Mouse (Mus musculus): ENCODE measurements at regions not wholly inside any gene's neighbourhood (a gene's known extent, or its start where the extent isn't known, plus 50 kb on each side); places are given as distances from the start of the nearest gene placed in this dataset.

DNA sequence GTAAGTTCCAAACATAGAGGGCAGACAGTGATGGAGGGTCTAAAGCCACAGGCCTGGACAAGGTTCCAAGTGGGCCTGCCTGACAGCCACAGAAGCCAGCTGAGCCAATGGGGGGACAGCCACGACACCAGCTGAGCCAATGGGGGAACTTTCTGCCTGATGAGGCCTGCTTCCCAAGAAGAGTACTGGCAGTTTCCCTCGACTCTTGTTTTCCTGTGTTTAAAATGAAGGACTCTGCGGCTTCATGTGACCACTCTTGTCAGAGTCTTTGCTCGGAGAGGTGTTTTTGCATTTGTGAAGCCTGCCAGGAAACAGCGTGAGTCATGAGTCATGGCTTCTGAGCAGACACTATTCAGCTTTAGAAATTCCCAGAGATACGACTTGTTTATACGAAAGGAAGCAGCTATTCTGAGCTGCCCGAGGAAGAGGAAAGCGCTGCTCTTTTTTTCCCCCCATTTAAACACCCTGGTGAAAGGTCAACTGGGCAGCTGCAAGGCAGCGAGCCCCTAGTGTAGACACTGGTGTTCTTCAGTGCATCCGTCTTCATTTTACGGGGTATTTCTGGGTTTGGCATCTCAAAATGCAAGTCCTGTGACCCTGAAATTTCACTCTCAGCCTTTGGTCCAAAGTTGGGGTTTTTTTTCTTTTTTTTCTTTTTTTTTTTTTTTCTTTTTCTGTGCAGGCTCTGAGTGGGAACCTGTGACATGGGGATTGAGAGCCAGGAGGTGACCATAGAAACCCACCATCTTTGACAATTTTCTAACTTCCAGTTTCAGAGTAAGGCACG is 183.5 kb upstream of the Klf7 start:
- Histone ChIP-seq H3K4me3 (ENCODE audit: low read depth, low read length) (no peak overlapping the region), H3K9me3 (ENCODE audit: control insufficient read depth, low read length) (no peaks in the 10 kb centered on the region), H3K27ac (ENCODE audit: low read depth, low read length) (peak overlapping the region; percentile 34; the same call in 1 of the 2 replicates), H3K36me3 (ENCODE audit: control insufficient read depth, insufficient read depth, low read length) (no peaks in the 10 kb centered on the region), H3K9ac (ENCODE audit: low read length) (no peak overlapping the region), H3K4me2 (ENCODE audit: low read depth) (no peak overlapping the region), H3K27me3 (ENCODE audit: control insufficient read depth, insufficient read depth, low read length) (no peaks in the 10 kb centered on the region), H3K4me1 (ENCODE audit: control insufficient read depth, insufficient read depth, low read length) (0 out of 2 replicates have a peak, but pooled peaks cover 4% of the 10 kb centered on the region)
- 43% methylated on average over 13 of the region's 13 CpGs for WGBS
- ATAC-seq (ENCODE audit: insufficient read depth, low FRiP score, low TSS enrichment) (peak; percentile 58; the same call in 1 of the 2 replicates), DNase-seq (ENCODE audit: low spot score) (peak; percentile 44)

GRCm38 (mm10) chr1:64302833-64303358 is 180.8 kb upstream of the Klf7 start:
- Histone ChIP-seq H3K4me1 (ENCODE audit: control insufficient read depth, insufficient read depth, low read length) (0 out of 2 replicates have a peak, but pooled peaks cover 4% of the 10 kb centered on the region), H3K36me3 (ENCODE audit: control insufficient read depth, insufficient read depth, low read length) (no peaks in the 10 kb centered on the region), H3K4me2 (ENCODE audit: low read depth) (0 out of 2 replicates have a peak overlapping the region, but pooled peaks have one; percentile 8), H3K4me3 (ENCODE audit: low read depth, low read length) (no peak overlapping the region), H3K27me3 (ENCODE audit: control insufficient read depth, insufficient read depth, low read length) (no peaks in the 10 kb centered on the region), H3K9ac (ENCODE audit: low read length) (no peak overlapping the region), H3K27ac (ENCODE audit: low read depth, low read length) (no peak overlapping the region), H3K9me3 (ENCODE audit: control insufficient read depth, low read length) (no peaks in the 10 kb centered on the region)
- DNase-seq (ENCODE audit: low spot score) (peak; percentile 28), ATAC-seq (ENCODE audit: insufficient read depth, low FRiP score, low TSS enrichment) (no peak)
- WGBS = 31% methylated on average over 9 of the region's 10 CpGs

GRCm38 (mm10) chr1:64301530-64302061 is 179.5 kb upstream of the Klf7 start:
- no peak for ATAC-seq (ENCODE audit: insufficient read depth, low FRiP score, low TSS enrichment)

DNA sequence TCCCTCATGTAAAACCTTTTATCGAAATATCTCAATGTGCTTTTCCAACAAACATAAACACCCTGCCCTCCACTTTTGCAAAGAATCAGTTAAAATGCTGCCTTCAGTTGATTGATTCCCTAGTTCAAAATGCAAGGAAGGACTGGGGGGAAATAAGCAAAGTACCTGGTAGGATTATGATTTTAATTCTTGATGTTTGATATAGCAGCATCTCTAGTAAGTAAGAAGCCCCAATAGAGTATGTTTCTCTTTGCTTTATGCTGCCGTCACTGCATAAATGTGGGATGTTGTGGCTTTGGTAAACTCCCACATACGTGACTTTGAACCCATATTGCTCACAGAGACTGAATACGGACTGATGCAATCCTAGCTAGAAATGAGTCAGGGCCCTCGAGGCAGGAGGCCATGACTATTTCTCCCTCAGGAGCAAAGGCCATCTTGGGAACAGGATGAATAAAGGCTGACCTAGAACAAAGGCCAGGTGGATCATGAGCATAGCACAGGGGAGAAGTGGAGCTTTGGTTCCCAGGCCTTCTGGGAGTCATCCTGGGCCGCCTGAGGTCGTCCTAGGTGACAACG is 179.0 kb upstream of the Klf7 start:
- no peak overlapping the region for H3K27ac ChIP-seq (ENCODE audit: low read depth, low read length)
- H3K9me3 ChIP-seq (ENCODE audit: control insufficient read depth, low read length) = no peaks in the 10 kb centered on the region
- H3K9ac ChIP-seq (ENCODE audit: low read length) = no peak overlapping the region
- ATAC-seq (ENCODE audit: insufficient read depth, low FRiP score, low TSS enrichment) (no peak), DNase-seq (ENCODE audit: low spot score) (no peak)
- 87% methylated on average over 8 of the region's 8 CpGs for WGBS
- no peaks in the 10 kb centered on the region for H3K36me3 ChIP-seq (ENCODE audit: control insufficient read depth, insufficient read depth, low read length)
- no peaks in the 10 kb centered on the region for H3K27me3 ChIP-seq (ENCODE audit: control insufficient read depth, insufficient read depth, low read length)
- H3K4me2 ChIP-seq (ENCODE audit: low read depth) = no peak overlapping the region
- H3K4me3 ChIP-seq (ENCODE audit: low read depth, low read length) = no peak overlapping the region
- H3K4me1 ChIP-seq (ENCODE audit: control insufficient read depth, insufficient read depth, low read length) = 0 out of 2 replicates have a peak, but pooled peaks cover 4% of the 10 kb centered on the region

More at GRCm38 (mm10) chr1:64301530-64302061, 179.5 kb upstream of the Klf7 start:
- no peak overlapping the region for H3K4me3 ChIP-seq (ENCODE audit: low read depth, low read length)
- H3K4me2 ChIP-seq (ENCODE audit: low read depth) = no peak overlapping the region
- no peak overlapping the region for H3K27ac ChIP-seq (ENCODE audit: low read depth, low read length)
- 0 out of 2 replicates have a peak, but pooled peaks cover 4% of the 10 kb centered on the region for H3K4me1 ChIP-seq (ENCODE audit: control insufficient read depth, insufficient read depth, low read length)
- no peaks in the 10 kb centered on the region for H3K9me3 ChIP-seq (ENCODE audit: control insufficient read depth, low read length)
- DNase-seq (ENCODE audit: low spot score) = no peak
- no peak overlapping the region for H3K9ac ChIP-seq (ENCODE audit: low read length)
- H3K27me3 ChIP-seq (ENCODE audit: control insufficient read depth, insufficient read depth, low read length) = no peaks in the 10 kb centered on the region
- 71% methylated on average over 6 of the region's 6 CpGs for WGBS
- no peaks in the 10 kb centered on the region for H3K36me3 ChIP-seq (ENCODE audit: control insufficient read depth, insufficient read depth, low read length)

DNA sequence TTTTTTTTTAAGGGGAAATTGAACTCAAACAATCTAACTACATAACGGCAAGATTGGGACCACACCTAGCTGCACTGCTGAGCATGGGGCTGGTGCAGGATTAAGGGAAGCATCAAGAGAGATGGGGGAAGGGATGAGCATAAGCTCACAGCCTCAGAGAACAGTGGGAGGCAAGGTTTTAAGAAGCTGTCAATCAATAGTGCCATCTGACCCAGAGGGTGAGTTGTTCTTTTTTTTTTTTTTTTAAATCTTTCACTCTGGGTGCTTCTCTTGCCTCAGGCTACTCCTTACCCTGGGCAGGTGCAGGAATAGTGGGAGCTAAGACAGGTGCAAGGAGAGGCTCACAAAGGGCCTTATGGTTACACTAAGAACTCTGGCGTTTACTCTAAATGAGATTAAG is 176.9 kb upstream of the Klf7 start:
- DNase-seq (ENCODE audit: low spot score) = no peak
- no peaks in the 10 kb centered on the region for H3K27me3 ChIP-seq (ENCODE audit: control insufficient read depth, insufficient read depth, low read length)
- H3K9me3 ChIP-seq (ENCODE audit: control insufficient read depth, low read length) = no peaks in the 10 kb centered on the region
- H3K9ac ChIP-seq (ENCODE audit: low read length) = no peak overlapping the region
- no peaks in the 10 kb centered on the region for H3K36me3 ChIP-seq (ENCODE audit: control insufficient read depth, insufficient read depth, low read length)
- WGBS = 64% methylated on average over 2 of the region's 2 CpGs
- no peak for ATAC-seq (ENCODE audit: insufficient read depth, low FRiP score, low TSS enrichment)
- H3K27ac ChIP-seq (ENCODE audit: low read depth, low read length) = no peak overlapping the region
- no peak overlapping the region for H3K4me2 ChIP-seq (ENCODE audit: low read depth)
- H3K4me1 ChIP-seq (ENCODE audit: control insufficient read depth, insufficient read depth, low read length) = no peaks in the 10 kb centered on the region
- H3K4me3 ChIP-seq (ENCODE audit: low read depth, low read length) = no peak overlapping the region

- H3K9me3 ChIP-seq (ENCODE audit: control insufficient read depth, low read length) = no peaks in the 10 kb centered on the region
- no peaks in the 10 kb centered on the region for H3K4me1 ChIP-seq (ENCODE audit: control insufficient read depth, insufficient read depth, low read length)
- H3K27me3 ChIP-seq (ENCODE audit: control insufficient read depth, insufficient read depth, low read length) = no peaks in the 10 kb centered on the region
- ATAC-seq (ENCODE audit: insufficient read depth, low FRiP score, low TSS enrichment) = no peak
- no peak overlapping the region for H3K9ac ChIP-seq (ENCODE audit: low read length)
- no peak for DNase-seq (ENCODE audit: low spot score)
- H3K4me3 ChIP-seq (ENCODE audit: low read depth, low read length) = no peak overlapping the region
- WGBS = 88% methylated on average over 14 of the region's 14 CpGs
- no peak overlapping the region for H3K4me2 ChIP-seq (ENCODE audit: low read depth)
- no peak overlapping the region for H3K27ac ChIP-seq (ENCODE audit: low read depth, low read length)
- H3K36me3 ChIP-seq (ENCODE audit: control insufficient read depth, insufficient read depth, low read length) = no peaks in the 10 kb centered on the region
Measured at GRCm38 (mm10) chr1:64298188-64298587, 176.1 kb upstream of the Klf7 start.

GRCm38 (mm10) chr1:64297343-64297742 is 175.3 kb upstream of the Klf7 start:
- H3K9me3 ChIP-seq (ENCODE audit: control insufficient read depth, low read length) = no peaks in the 10 kb centered on the region
- no peak overlapping the region for H3K9ac ChIP-seq (ENCODE audit: low read length)
- H3K4me3 ChIP-seq (ENCODE audit: low read depth, low read length) = no peak overlapping the region
- H3K27me3 ChIP-seq (ENCODE audit: control insufficient read depth, insufficient read depth, low read length) = no peaks in the 10 kb centered on the region
- ATAC-seq (ENCODE audit: insufficient read depth, low FRiP score, low TSS enrichment) = no peak
- 87% methylated on average over 5 of the region's 5 CpGs for WGBS
- no peak overlapping the region for H3K27ac ChIP-seq (ENCODE audit: low read depth, low read length)
- no peaks in the 10 kb centered on the region for H3K36me3 ChIP-seq (ENCODE audit: control insufficient read depth, insufficient read depth, low read length)
- H3K4me1 ChIP-seq (ENCODE audit: control insufficient read depth, insufficient read depth, low read length) = no peaks in the 10 kb centered on the region
- no peak overlapping the region for H3K4me2 ChIP-seq (ENCODE audit: low read depth)
- no peak for DNase-seq (ENCODE audit: low spot score)

GRCm38 (mm10) chr1:64295512-64295945 is 173.4 kb upstream of the Klf7 start:
- DNase-seq (ENCODE audit: low spot score) (no peak), ATAC-seq (ENCODE audit: insufficient read depth, low FRiP score, low TSS enrichment) (no peak)
- Histone ChIP-seq H3K4me3 (ENCODE audit: low read depth, low read length) (no peak overlapping the region), H3K4me1 (ENCODE audit: control insufficient read depth, insufficient read depth, low read length) (no peaks in the 10 kb centered on the region), H3K9me3 (ENCODE audit: control insufficient read depth, low read length) (no peaks in the 10 kb centered on the region), H3K36me3 (ENCODE audit: control insufficient read depth, insufficient read depth, low read length) (no peaks in the 10 kb centered on the region), H3K27ac (ENCODE audit: low read depth, low read length) (no peak overlapping the region), H3K27me3 (ENCODE audit: control insufficient read depth, insufficient read depth, low read length) (no peaks in the 10 kb centered on the region), H3K4me2 (ENCODE audit: low read depth) (no peak overlapping the region), H3K9ac (ENCODE audit: low read length) (no peak overlapping the region)
- 43% methylated on average over 6 of the region's 6 CpGs for whole genome bisulfite sequencing
